Mouse (Mus musculus) heart, embryonic 16.5 days (tissue): ENCODE results near the gene Gtf2ird2. TPM values are rescaled to one million over a fixed set of nuclear protein-coding genes. Genes with fewer than 3 reads are reported as not detected.
A peak's percentile ranks its signal among the peaks of the same experiment; 100 is the strongest.

Experiments used
- ATAC-seq: fragments of 200-750 bp; cut with Nextera tagmentation; replicated peaks from 2 replicates; pipeline ENCODE4 v1.8.0; 2017; ENCODE audit warnings: moderate number of reproducible peaks; ENCODE audit not compliant: insufficient read depth, low FRiP score; ENCODE audit errors: extremely low read depth
- H3K27ac ChIP-seq: fragments of 300-500 bp; sonication (generic); 2 replicates; pipeline ENCODE4 v1.5.1; 2014; ENCODE audit warnings: mild to moderate bottlenecking, low read length, control low read depth, moderate library complexity
- H3K27me3 ChIP-seq: fragments of 300-500 bp; sonication (generic); 2 replicates; pipeline ENCODE4 v1.6.1; 2014; ENCODE audit warnings: low read length, mixed read lengths; ENCODE audit not compliant: control insufficient read depth, insufficient read depth
- H3K36me3 ChIP-seq: fragments of 300-500 bp; sonication (generic); 2 replicates; pipeline ENCODE4 v1.6.1; 2014; ENCODE audit not compliant: control insufficient read depth, insufficient read depth
- H3K4me1 ChIP-seq: fragments of 300-500 bp; sonication (generic); 2 replicates; pipeline ENCODE4 v1.6.1; 2014; ENCODE audit warnings: low read length, mixed read lengths; ENCODE audit not compliant: control insufficient read depth, insufficient read depth
- H3K4me2 ChIP-seq: fragments of 300-500 bp; sonication (generic); 2 replicates; pipeline ENCODE4 v1.6.1; 2014; ENCODE audit warnings: low read depth, mild to moderate bottlenecking, control low read depth, low read length
- H3K4me3 ChIP-seq: fragments of 300-500 bp; sonication (generic); 2 replicates; pipeline ENCODE4 v1.5.1; 2014; ENCODE audit warnings: mild to moderate bottlenecking, control low read depth, low read length
- H3K9ac ChIP-seq: fragments of 300-500 bp; sonication (generic); 2 replicates; pipeline ENCODE4 v1.6.1; 2014; ENCODE audit warnings: low read length, control low read depth
- H3K9me3 ChIP-seq: fragments of 300-500 bp; sonication (generic); replicated peaks from 2 replicates; pipeline ENCODE4 v1.6.1; 2016; ENCODE audit warnings: low read length; ENCODE audit not compliant: control insufficient read depth
- WGBS: fragments of 180-500 bp; shearing (Covaris S2); extraction: QIAGEN DNeasy Blood & Tissue Kit; methylation state at CpG from one replicate; pipeline ENCODE4 v1.1.7; 2014; 5-methylcytosine and 5-hydroxymethylcytosine counted together
- polyA plus RNA-seq: library from polyadenylated mRNA; unstranded; fragments of >200 nt; fragmentation: Nextera tagmentation; extraction: Ambion mirVana; gene quantifications from 2 replicates; pipeline ENCODE4 v1.2.1, GENCODE M21; 2015

The Gtf2ird2 gene
- polyA plus RNA-seq, 1 experiment from 2014 or later = 5.0 TPM

- H3K4me2 ChIP-seq = peak overlapping the region; percentile 90
- 12% methylated on average over 10 of the region's 10 CpGs for WGBS
- H3K4me1 ChIP-seq = peaks cover 15% of the 10 kb centered on the region
- peak overlapping the region; percentile 82 for H3K9ac ChIP-seq
- peaks cover 3% of the 10 kb centered on the region; the same call in 1 of the 2 replicates for H3K36me3 ChIP-seq
- no peaks in the 10 kb centered on the region for H3K27me3 ChIP-seq
- no peak for ATAC-seq
- H3K27ac ChIP-seq = peak overlapping the region; percentile 83
- peak overlapping the region; percentile 92 for H3K4me3 ChIP-seq
- H3K9me3 ChIP-seq = no peaks in the 10 kb centered on the region
Measured at GRCm38 (mm10) chr5:134175696-134176095, 8.1 kb upstream of the Gtf2ird2 start.

GRCm38 (mm10) chr5:134176169-134176881, 7.5 kb upstream of the Gtf2ird2 start, which contains the start of gene Rcc1l:
Rcc1l (minus strand) TSS chr5:134176774.
- Histone ChIP-seq H3K9me3 (no peaks in the 10 kb centered on the region), H3K9ac (peak within 1 kb of the TSS; percentile 82), H3K4me2 (peak within 1 kb of the TSS; percentile 90), H3K4me1 (peaks cover 15% of the 10 kb centered on the region), H3K27ac (peak within 1 kb of the TSS; percentile 83), H3K27me3 (no peaks in the 10 kb centered on the region), H3K4me3 (peak within 1 kb of the TSS; percentile 92), H3K36me3 (peaks cover under 1% of the 10 kb centered on the region; the same call in 1 of the 2 replicates)
- peak; percentile 90 for ATAC-seq
- under 1% methylated on average over 72 of the region's 72 CpGs for WGBS

GRCm38 (mm10) chr5:134178536-134178935, 5.3 kb upstream of the Gtf2ird2 start:
- Histone ChIP-seq H3K4me1 (peaks cover 27% of the 10 kb centered on the region), H3K4me3 (no peak overlapping the region), H3K9ac (no peak overlapping the region), H3K27ac (no peak overlapping the region), H3K27me3 (no peaks in the 10 kb centered on the region), H3K9me3 (no peaks in the 10 kb centered on the region), H3K36me3 (no peaks in the 10 kb centered on the region), H3K4me2 (no peak overlapping the region)
- no peak for ATAC-seq
- WGBS = 73% methylated on average over 7 of the region's 7 CpGs

GRCm38 (mm10) chr5:134179871-134180270, 3.9 kb upstream of the Gtf2ird2 start:
- ATAC-seq = no peak

GRCm38 (mm10) chr5:134182172-134182571, 1.6 kb upstream of the Gtf2ird2 start:
- ATAC-seq = no peak
- 41% methylated on average over 3 of the region's 3 CpGs for WGBS

More at GRCm38 (mm10) chr5:134179871-134180270, 3.9 kb upstream of the Gtf2ird2 start:
- H3K9me3 ChIP-seq = no peaks in the 10 kb centered on the region
- peaks cover 25% of the 10 kb centered on the region for H3K4me1 ChIP-seq
- no peak overlapping the region for H3K4me2 ChIP-seq
- H3K4me3 ChIP-seq = no peak overlapping the region
- no peaks in the 10 kb centered on the region for H3K36me3 ChIP-seq
- 21% methylated on average over 7 of the region's 7 CpGs for WGBS
- H3K9ac ChIP-seq = no peak overlapping the region
- H3K27me3 ChIP-seq = no peaks in the 10 kb centered on the region
- H3K27ac ChIP-seq = no peak overlapping the region

GRCm38 (mm10) chr5:134182735-134183134, 1.1 kb upstream of the Gtf2ird2 start:
- Histone ChIP-seq H3K4me2 (peak overlapping the region; percentile 93), H3K4me3 (no peak overlapping the region), H3K9me3 (peaks cover 4% of the 10 kb centered on the region; the same call in 1 of the 2 replicates), H3K27me3 (no peaks in the 10 kb centered on the region), H3K27ac (peak overlapping the region; percentile 93; the same call in 1 of the 2 replicates), H3K4me1 (peaks cover 18% of the 10 kb centered on the region), H3K9ac (no peak overlapping the region), H3K36me3 (no peaks in the 10 kb centered on the region)
- 40% methylated on average over 4 of the region's 4 CpGs for WGBS
- ATAC-seq = no peak

More at GRCm38 (mm10) chr5:134182172-134182571, 1.6 kb upstream of the Gtf2ird2 start:
- no peak overlapping the region for H3K4me3 ChIP-seq
- no peak overlapping the region for H3K9ac ChIP-seq
- H3K27ac ChIP-seq = peak overlapping the region; percentile 38
- H3K9me3 ChIP-seq = no peaks in the 10 kb centered on the region
- H3K4me1 ChIP-seq = peaks cover 18% of the 10 kb centered on the region
- no peaks in the 10 kb centered on the region for H3K27me3 ChIP-seq
- no peak overlapping the region for H3K4me2 ChIP-seq
- no peaks in the 10 kb centered on the region for H3K36me3 ChIP-seq

GRCm38 (mm10) chr5:134183162-134183561, 657 bp upstream of the Gtf2ird2 start:
- WGBS = 49% methylated on average over 7 of the region's 7 CpGs
- peak overlapping the region; percentile 93 for H3K27ac ChIP-seq
- no peaks in the 10 kb centered on the region for H3K36me3 ChIP-seq
- peaks cover 4% of the 10 kb centered on the region; the same call in 1 of the 2 replicates for H3K9me3 ChIP-seq
- peak overlapping the region; percentile 90 for H3K9ac ChIP-seq
- peak overlapping the region; percentile 93 for H3K4me2 ChIP-seq
- no peaks in the 10 kb centered on the region for H3K27me3 ChIP-seq
- H3K4me1 ChIP-seq = peaks cover 18% of the 10 kb centered on the region
- H3K4me3 ChIP-seq = peak overlapping the region; percentile 84
- no peak for ATAC-seq

- H3K36me3 ChIP-seq = no peaks in the 10 kb centered on the region
- WGBS = 81% methylated on average over 3 of the region's 3 CpGs
- H3K4me3 ChIP-seq = no peak overlapping the region
- H3K27me3 ChIP-seq = no peaks in the 10 kb centered on the region
- ATAC-seq = no peak
- no peak overlapping the region for H3K9ac ChIP-seq
- H3K9me3 ChIP-seq = peaks cover 4% of the 10 kb centered on the region; the same call in 1 of the 2 replicates
- H3K27ac ChIP-seq = no peak overlapping the region
- no peak overlapping the region for H3K4me2 ChIP-seq
- H3K4me1 ChIP-seq = peaks cover 18% of the 10 kb centered on the region
Measured at GRCm38 (mm10) chr5:134186059-134186458, 2.2 kb downstream of the Gtf2ird2 start.
